Mouse (Mus musculus) limb, embryonic 14.5 days (tissue): Measurements from ENCODE around the gene Zfp106. TPM values are rescaled to one million over a fixed set of nuclear protein-coding genes. Genes with fewer than 3 reads are reported as not detected.

Experiments used
- ATAC-seq: fragments of 200-750 bp; cut with Nextera tagmentation; 2 replicates; pipeline ENCODE4 v1.8.0; 2017; ENCODE audit warnings: low read depth, moderate number of reproducible peaks, moderate TSS enrichment; ENCODE audit not compliant: low FRiP score
- DNase-seq: peaks from one replicate; pipeline ENCODE4 v3.0.0-alpha.2; 2015; ENCODE audit warnings: low spot score
- H3K27ac ChIP-seq: fragments of 300-500 bp; sonication (generic); replicated peaks from 2 replicates; pipeline ENCODE4 v1.5.1; 2014; ENCODE audit warnings: low read depth, mild to moderate bottlenecking, low read length, moderate library complexity, mixed read lengths
- H3K27me3 ChIP-seq: fragments of 300-500 bp; sonication (generic); 2 replicates; pipeline ENCODE4 v1.6.1; 2014; ENCODE audit warnings: low read length, mixed read lengths; ENCODE audit not compliant: control insufficient read depth, insufficient read depth
- H3K36me3 ChIP-seq: fragments of 300-500 bp; sonication (generic); 2 replicates; pipeline ENCODE4 v1.6.1; 2014; ENCODE audit warnings: mild to moderate bottlenecking, low read length, moderate library complexity, mixed read lengths; ENCODE audit not compliant: control insufficient read depth, insufficient read depth
- H3K4me1 ChIP-seq: fragments of 300-500 bp; sonication (generic); 2 replicates; pipeline ENCODE4 v1.6.1; 2014; ENCODE audit warnings: antibody characterized with exemption, low read length, mixed read lengths; ENCODE audit not compliant: control insufficient read depth, insufficient read depth
- H3K4me2 ChIP-seq: fragments of 300-500 bp; sonication (generic); replicated peaks from 2 replicates; pipeline ENCODE4 v1.6.1; 2014; ENCODE audit warnings: low read depth, mild to moderate bottlenecking, low read length, moderate library complexity; ENCODE audit not compliant: severe bottlenecking
- H3K4me3 ChIP-seq: fragments of 300-500 bp; sonication (generic); replicated peaks from 2 replicates; pipeline ENCODE4 v1.5.1; 2014; ENCODE audit warnings: low read length
- H3K9ac ChIP-seq: fragments of 300-500 bp; sonication (generic); 2 replicates; pipeline ENCODE4 v1.6.1; 2014; ENCODE audit warnings: mild to moderate bottlenecking, low read depth, low read length, moderate library complexity; ENCODE audit not compliant: severe bottlenecking
- H3K9me3 ChIP-seq: fragments of 300-500 bp; sonication (generic); 2 replicates; pipeline ENCODE4 v1.6.1; 2016; ENCODE audit warnings: low read length; ENCODE audit not compliant: control insufficient read depth
- POLR2A ChIP-seq: fragments of 200-500 bp; IDR thresholded peaks from 2 replicates; pipeline ENCODE4 v1.8.0; 2012; ENCODE audit warnings: inconsistent platforms, mild to moderate bottlenecking, moderate library complexity, borderline replicate concordance; ENCODE audit not compliant: insufficient read depth, insufficient read length; ENCODE audit errors: extremely low read depth
- WGBS: fragments of 180-500 bp; shearing (Covaris S2); extraction: QIAGEN DNeasy Blood & Tissue Kit; methylation state at CpG from one replicate; pipeline ENCODE4 v1.1.7; 2014; 5-methylcytosine and 5-hydroxymethylcytosine counted together
- polyA plus RNA-seq, 2 experiments: library from polyadenylated mRNA; depleted of rRNA in 1 of 2; stranded (reverse) in 1 of 2; unstranded in 1 of 2; fragments of >200 nt; fragmentation: Nextera tagmentation in 1 of 2; extraction: Ambion mirVana in 1 of 2; gene quantifications; 2 replicates each; pipeline versions ENCODE4 v1.2.1 to v1.2.3; 2012 to 2014

Gene Zfp106
- polyA plus RNA-seq, 2 experiments: 58.0 to 61.1 TPM

DNA sequence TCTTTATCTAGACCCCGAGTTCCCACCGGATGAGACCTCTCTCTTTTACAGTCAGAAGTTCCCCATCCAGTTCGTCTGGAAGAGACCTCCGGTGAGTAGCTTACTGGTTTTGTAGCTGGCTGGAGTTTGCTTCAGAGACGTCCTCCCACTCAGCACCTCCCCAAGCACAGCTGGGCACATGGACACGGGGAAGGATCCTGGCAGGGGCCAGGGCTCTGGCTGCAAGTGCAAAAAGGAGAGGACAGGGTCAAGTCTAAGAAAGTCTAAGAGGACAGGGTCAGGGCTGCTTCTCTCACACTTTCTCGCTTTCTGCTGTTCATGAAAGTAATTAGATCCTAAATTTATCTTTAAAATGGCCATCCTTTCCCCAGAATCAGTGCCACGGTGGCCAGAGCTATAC is 99.6 kb downstream of the Zfp106 start:
- no peaks in the 10 kb centered on the region for H3K4me1 ChIP-seq
- H3K4me3 ChIP-seq: no peak overlapping the region
- no peak for TF ChIP-seq POLR2A
- no peaks in the 10 kb centered on the region for H3K27me3 ChIP-seq
- H3K4me2 ChIP-seq: no peak overlapping the region
- H3K9me3 ChIP-seq: no peaks in the 10 kb centered on the region
- DNase-seq (no peak), ATAC-seq (no peak)
- no peak overlapping the region for H3K9ac ChIP-seq
- H3K27ac ChIP-seq: no peak overlapping the region
- no peaks in the 10 kb centered on the region for H3K36me3 ChIP-seq
- WGBS: 68% methylated on average over 8 of the region's 8 CpGs

GRCm38 (mm10) chr2:120463328-120463727 is 100.3 kb downstream of the Zfp106 start:
- no peak for DNase-seq
- WGBS: 82% methylated on average over 7 of the region's 7 CpGs
- Histone ChIP-seq H3K4me2 (no peak overlapping the region), H3K27ac (no peak overlapping the region), H3K9me3 (no peaks in the 10 kb centered on the region), H3K4me1 (no peaks in the 10 kb centered on the region), H3K36me3 (no peaks in the 10 kb centered on the region), H3K27me3 (no peaks in the 10 kb centered on the region), H3K9ac (no peak overlapping the region), H3K4me3 (no peak overlapping the region)
- TF ChIP-seq POLR2A: no peak
- ATAC-seq: no peak

- no peaks in the 10 kb centered on the region for H3K9me3 ChIP-seq
- DNase-seq (no peak), ATAC-seq (no peak)
- 80% methylated on average over 4 of the region's 4 CpGs for WGBS
- H3K4me2 ChIP-seq: no peak overlapping the region
- H3K36me3 ChIP-seq: no peaks in the 10 kb centered on the region
- no peak for TF ChIP-seq POLR2A
- no peaks in the 10 kb centered on the region for H3K27me3 ChIP-seq
- H3K9ac ChIP-seq: no peak overlapping the region
- H3K27ac ChIP-seq: no peak overlapping the region
- no peak overlapping the region for H3K4me3 ChIP-seq
- no peaks in the 10 kb centered on the region for H3K4me1 ChIP-seq
These were observed 103.4 kb downstream of the Zfp106 start for GRCm38 (mm10) chr2:120460216-120460615.

Other genes starting within 250 kb of the Zfp106 start
- 3.0 and 3.6 TPM in 2 replicates for gene Pla2g4f, start 249.7 kb downstream of the Zfp106 start, polyA plus RNA-seq (2012; rRNA removed)
- gene Pla2g4f, start 249.7 kb downstream of the Zfp106 start, polyA plus RNA-seq (2014; fragmentation: Nextera tagmentation; extraction: Ambion mirVana): 2.8 and 5.5 TPM in 2 replicates
- gene Vps39, start 210.7 kb downstream of the Zfp106 start, polyA plus RNA-seq (2012; rRNA removed): 36.1 and 48.1 TPM in 2 replicates
- gene Vps39, start 210.7 kb downstream of the Zfp106 start, polyA plus RNA-seq (2014; fragmentation: Nextera tagmentation; extraction: Ambion mirVana): 26.1 and 29.3 TPM in 2 replicates
- 7.8 and 9.4 TPM in 2 replicates for gene Ganc, start 159.9 kb downstream of the Zfp106 start, polyA plus RNA-seq (2012; rRNA removed)
- 6.8 and 8.1 TPM in 2 replicates for gene Ganc, start 159.9 kb downstream of the Zfp106 start, polyA plus RNA-seq (2014; fragmentation: Nextera tagmentation; extraction: Ambion mirVana)
- gene Tmem87a, start 159.7 kb downstream of the Zfp106 start, polyA plus RNA-seq (2012; rRNA removed): 23.2 and 26.3 TPM in 2 replicates
- 11.3 and 12.6 TPM in 2 replicates for gene Tmem87a, start 159.7 kb downstream of the Zfp106 start, polyA plus RNA-seq (2014; fragmentation: Nextera tagmentation; extraction: Ambion mirVana)
- gene Capn3, start 107.8 kb downstream of the Zfp106 start, polyA plus RNA-seq (2012; rRNA removed): 6.0 and 6.4 TPM in 2 replicates
- gene Capn3, start 107.8 kb downstream of the Zfp106 start, polyA plus RNA-seq (2014; fragmentation: Nextera tagmentation; extraction: Ambion mirVana): 2.9 and 4.2 TPM in 2 replicates
- gene Snap23, start 3.8 kb upstream of the Zfp106 start, polyA plus RNA-seq (2012; rRNA removed): 40.6 and 59.1 TPM in 2 replicates
- gene Snap23, start 3.8 kb upstream of the Zfp106 start, polyA plus RNA-seq (2014; fragmentation: Nextera tagmentation; extraction: Ambion mirVana): 51.2 and 51.6 TPM in 2 replicates
- 13.2 and 15.0 TPM in 2 replicates for gene Haus2, start 45.5 kb upstream of the Zfp106 start, polyA plus RNA-seq (2012; rRNA removed)
- gene Haus2, start 45.5 kb upstream of the Zfp106 start, polyA plus RNA-seq (2014; fragmentation: Nextera tagmentation; extraction: Ambion mirVana): 20.5 and 21.6 TPM in 2 replicates
- 18.1 and 18.4 TPM in 2 replicates for gene Lrrc57, start 45.7 kb upstream of the Zfp106 start, polyA plus RNA-seq (2012; rRNA removed)
- 19.4 and 20.7 TPM in 2 replicates for gene Lrrc57, start 45.7 kb upstream of the Zfp106 start, polyA plus RNA-seq (2014; fragmentation: Nextera tagmentation; extraction: Ambion mirVana)
- 25.4 and 28.4 TPM in 2 replicates for gene Stard9, start 65.3 kb upstream of the Zfp106 start, polyA plus RNA-seq (2012; rRNA removed)
- 10.7 and 11.4 TPM in 2 replicates for gene Stard9, start 65.3 kb upstream of the Zfp106 start, polyA plus RNA-seq (2014; fragmentation: Nextera tagmentation; extraction: Ambion mirVana)